Mouse (Mus musculus) lung, embryonic 14.5 days (tissue): ENCODE data around the gene Mertk. TPM values are rescaled to one million over a fixed set of nuclear protein-coding genes. Genes with fewer than 3 reads are reported as not detected.

ENCODE experiments used
- ATAC-seq: fragments of 200-750 bp; cut with Nextera tagmentation; 2 replicates; pipeline ENCODE4 v1.8.0; 2017; ENCODE audit warnings: mild to moderate bottlenecking, moderate TSS enrichment, moderate library complexity; ENCODE audit not compliant: insufficient read depth
- DNase-seq: peaks from one replicate; pipeline ENCODE4 v3.0.0-alpha.2; 2015
- H3K27ac ChIP-seq: fragments of 300-500 bp; sonication (generic); 2 replicates; pipeline ENCODE4 v1.5.1; 2014; ENCODE audit warnings: low read depth, mild to moderate bottlenecking, moderate library complexity
- H3K27me3 ChIP-seq: fragments of 300-500 bp; sonication (generic); 2 replicates; pipeline ENCODE4 v1.6.1; 2014; ENCODE audit warnings: low read length, control low read depth; ENCODE audit not compliant: insufficient read depth
- H3K36me3 ChIP-seq: fragments of 300-500 bp; sonication (generic); 2 replicates; pipeline ENCODE4 v1.6.1; 2014; ENCODE audit warnings: control low read depth; ENCODE audit not compliant: insufficient read depth
- H3K4me1 ChIP-seq: fragments of 300-500 bp; sonication (generic); 2 replicates; pipeline ENCODE4 v1.6.1; 2014; ENCODE audit warnings: antibody characterized with exemption, control low read depth; ENCODE audit not compliant: insufficient read depth
- H3K4me2 ChIP-seq: fragments of 300-500 bp; sonication (generic); 2 replicates; pipeline ENCODE4 v1.6.1; 2014; ENCODE audit warnings: mild to moderate bottlenecking
- H3K4me3 ChIP-seq: fragments of 300-500 bp; sonication (generic); 2 replicates; pipeline ENCODE4 v1.5.1; 2014; ENCODE audit warnings: low read depth, low read length
- H3K9ac ChIP-seq: fragments of 300-500 bp; sonication (generic); 2 replicates; pipeline ENCODE4 v1.6.1; 2014
- H3K9me3 ChIP-seq: fragments of 300-500 bp; sonication (generic); 2 replicates; pipeline ENCODE4 v1.6.1; 2016; ENCODE audit warnings: low read depth, low read length, control low read depth
- CTCF ChIP-seq: IDR thresholded peaks from 2 replicates; pipeline ENCODE4 v1.5.1; 2016; ENCODE audit warnings: antibody characterized with exemption, low read depth
- WGBS: fragments of 180-500 bp; shearing (Covaris S2); extraction: QIAGEN DNeasy Blood & Tissue Kit; methylation state at CpG from one replicate; pipeline ENCODE4 v1.1.7; 2014; 5-methylcytosine and 5-hydroxymethylcytosine counted together
- polyA plus RNA-seq: library from polyadenylated mRNA; unstranded; fragments of >200 nt; fragmentation: Nextera tagmentation; extraction: Ambion mirVana; gene quantifications from 2 replicates; pipeline ENCODE4 v1.2.1, GENCODE M21; 2014

The Mertk gene
- polyA plus RNA-seq, 1 experiment from 2014 or later = 4.5 TPM

GRCm38 (mm10) chr2:128735089-128735488, 36.3 kb downstream of the Mertk start:
- no peaks in the 10 kb centered on the region; the same call in 1 of the 2 replicates for H3K36me3 ChIP-seq
- ATAC-seq (peak; percentile 74; the same call in 1 of the 2 replicates), DNase-seq (peak; percentile 78)
- peaks cover 6% of the 10 kb centered on the region for H3K4me1 ChIP-seq
- no peak overlapping the region for H3K4me3 ChIP-seq
- H3K4me2 ChIP-seq = no peak overlapping the region
- peak overlapping the region; percentile 46; the same call in 1 of the 2 replicates for H3K27ac ChIP-seq
- 20% methylated on average over 3 of the region's 3 CpGs for WGBS
- no peaks in the 10 kb centered on the region for H3K27me3 ChIP-seq
- TF ChIP-seq CTCF = no peak
- no peak overlapping the region for H3K9ac ChIP-seq
- no peaks in the 10 kb centered on the region for H3K9me3 ChIP-seq

- Histone ChIP-seq H3K4me2 (no peak overlapping the region), H3K4me1 (peaks cover 6% of the 10 kb centered on the region), H3K27me3 (no peaks in the 10 kb centered on the region), H3K9me3 (no peaks in the 10 kb centered on the region), H3K36me3 (no peaks in the 10 kb centered on the region; the same call in 1 of the 2 replicates), H3K9ac (no peak overlapping the region), H3K4me3 (no peak overlapping the region), H3K27ac (no peak overlapping the region)
- TF ChIP-seq CTCF = no peak
- ATAC-seq (no peak), DNase-seq (no peak)
- WGBS = 74% methylated on average over 2 of the region's 2 CpGs
These were observed 38.3 kb downstream of the Mertk start for GRCm38 (mm10) chr2:128737051-128737450.

- WGBS = 80% methylated on average over 4 of the region's 4 CpGs
- Histone ChIP-seq H3K4me1 (peaks cover 6% of the 10 kb centered on the region), H3K4me3 (no peak overlapping the region), H3K36me3 (no peaks in the 10 kb centered on the region; the same call in 1 of the 2 replicates), H3K27ac (no peak overlapping the region), H3K9ac (no peak overlapping the region), H3K9me3 (no peaks in the 10 kb centered on the region), H3K4me2 (no peak overlapping the region), H3K27me3 (no peaks in the 10 kb centered on the region)
- no peak for TF ChIP-seq CTCF
- ATAC-seq (no peak), DNase-seq (no peak)
These were observed 39.0 kb downstream of the Mertk start for GRCm38 (mm10) chr2:128737796-128738195.

- Histone ChIP-seq H3K4me2 (no peak overlapping the region), H3K4me3 (no peak overlapping the region), H3K9me3 (no peaks in the 10 kb centered on the region), H3K4me1 (peaks cover 6% of the 10 kb centered on the region), H3K9ac (no peak overlapping the region), H3K27ac (no peak overlapping the region), H3K36me3 (no peaks in the 10 kb centered on the region; the same call in 1 of the 2 replicates), H3K27me3 (no peaks in the 10 kb centered on the region)
- ATAC-seq (no peak), DNase-seq (no peak)
- TF ChIP-seq CTCF = no peak
- WGBS = 82% methylated on average over 10 of the region's 10 CpGs
These were observed 40.0 kb downstream of the Mertk start for GRCm38 (mm10) chr2:128738725-128739258.

GRCm38 (mm10) chr2:128745879-128746620, 47.3 kb downstream of the Mertk start:
- no peaks in the 10 kb centered on the region for H3K9me3 ChIP-seq
- no peak overlapping the region for H3K9ac ChIP-seq
- WGBS = 51% methylated on average over 12 of the region's 12 CpGs
- DNase-seq = no peak
- no peak for TF ChIP-seq CTCF
- no peak for ATAC-seq
- peak overlapping the region; percentile 40; the same call in 1 of the 2 replicates for H3K27ac ChIP-seq
- H3K4me3 ChIP-seq = no peak overlapping the region
- no peaks in the 10 kb centered on the region for H3K36me3 ChIP-seq
- 0 out of 2 replicates have a peak, but pooled peaks cover 6% of the 10 kb centered on the region for H3K4me1 ChIP-seq
- H3K4me2 ChIP-seq = no peak overlapping the region
- no peaks in the 10 kb centered on the region for H3K27me3 ChIP-seq

GRCm38 (mm10) chr2:128746621-128747151, 47.9 kb downstream of the Mertk start:
- WGBS = 54% methylated on average over 5 of the region's 5 CpGs
- Histone ChIP-seq H3K36me3 (no peaks in the 10 kb centered on the region), H3K9me3 (no peaks in the 10 kb centered on the region), H3K4me2 (no peak overlapping the region), H3K27ac (peak overlapping the region; percentile 40; the same call in 1 of the 2 replicates), H3K4me1 (0 out of 2 replicates have a peak, but pooled peaks cover 6% of the 10 kb centered on the region), H3K9ac (no peak overlapping the region), H3K27me3 (no peaks in the 10 kb centered on the region), H3K4me3 (no peak overlapping the region)
- DNase-seq (peak; percentile 42), ATAC-seq (no peak)
- TF ChIP-seq CTCF = no peak

GRCm38 (mm10) chr2:128747433-128748028, 48.8 kb downstream of the Mertk start:
- Histone ChIP-seq H3K9me3 (no peaks in the 10 kb centered on the region), H3K9ac (no peak overlapping the region), H3K27me3 (no peaks in the 10 kb centered on the region), H3K4me1 (0 out of 2 replicates have a peak, but pooled peaks cover 6% of the 10 kb centered on the region), H3K36me3 (no peaks in the 10 kb centered on the region), H3K4me3 (no peak overlapping the region), H3K4me2 (no peak overlapping the region), H3K27ac (peak overlapping the region; percentile 40; the same call in 1 of the 2 replicates)
- ATAC-seq (no peak), DNase-seq (peak; percentile 44)
- 51% methylated on average over 8 of the region's 8 CpGs for WGBS
- TF ChIP-seq CTCF = no peak
